Mouse (Mus musculus): ENCODE measurements around the gene Fmo2. TPM values are rescaled to one million over a fixed set of nuclear protein-coding genes. Genes with fewer than 3 reads are reported as not detected.

Gene Fmo2
- polyA plus RNA-seq, 1 experiment = not detected

- WGBS = 83% methylated on average over 5 of the region's 5 CpGs
- H3K27ac ChIP-seq (ENCODE audit: insufficient read depth, low read depth, low read length) = no peak overlapping the region
- H3K4me3 ChIP-seq (ENCODE audit: insufficient read depth, low read depth, low read length) = no peak overlapping the region
- H3K4me1 ChIP-seq (ENCODE audit: control insufficient read depth, insufficient read depth, low read length) = peaks cover 5% of the 10 kb centered on the region
- TF ChIP-seq POLR2A (IDR thresholded peaks at IDR 0.05; ENCODE audit: insufficient read depth, low read depth, low read length) = no peak
- TF ChIP-seq CTCF (IDR thresholded peaks at IDR 0.05; ENCODE audit: insufficient read depth, low read depth, low read length) = no peak
Measured at GRCm38 (mm10) chr1:162834342-162834741, 64.2 kb downstream of the Fmo2 start.

GRCm38 (mm10) chr1:162832574-162832953, 66.0 kb downstream of the Fmo2 start:
- TF ChIP-seq POLR2A (IDR thresholded peaks at IDR 0.05; ENCODE audit: insufficient read depth, low read depth, low read length) = no peak
- TF ChIP-seq CTCF (IDR thresholded peaks at IDR 0.05; ENCODE audit: insufficient read depth, low read depth, low read length) = no peak
- WGBS = 34% methylated on average over 5 of the region's 5 CpGs
- Histone ChIP-seq H3K4me1 (ENCODE audit: control insufficient read depth, insufficient read depth, low read length) (peaks cover 5% of the 10 kb centered on the region), H3K4me3 (ENCODE audit: insufficient read depth, low read depth, low read length) (no peak overlapping the region), H3K27ac (ENCODE audit: insufficient read depth, low read depth, low read length) (no peak overlapping the region)

GRCm38 (mm10) chr1:162831838-162832573, 66.5 kb downstream of the Fmo2 start:
- no peak for TF ChIP-seq POLR2A (IDR thresholded peaks at IDR 0.05; ENCODE audit: insufficient read depth, low read depth, low read length)
- TF ChIP-seq CTCF (IDR thresholded peaks at IDR 0.05; ENCODE audit: insufficient read depth, low read depth, low read length) = no peak
- H3K4me3 ChIP-seq (ENCODE audit: insufficient read depth, low read depth, low read length) = no peak overlapping the region
- H3K4me1 ChIP-seq (ENCODE audit: control insufficient read depth, insufficient read depth, low read length) = peaks cover 5% of the 10 kb centered on the region
- no peak overlapping the region for H3K27ac ChIP-seq (ENCODE audit: insufficient read depth, low read depth, low read length)
- WGBS = 9% methylated on average over 5 of the region's 5 CpGs

Other genes with a start within 250 kb of the Fmo2 start
- not detected in 2 replicates for gene Myocos, start 240.5 kb downstream of the Fmo2 start, polyA plus RNA-seq (2012; ENCODE audit: insufficient read depth, insufficient read length, low replicate concordance, missing spikeins)
- gene Prrc2c, start 158.2 kb downstream of the Fmo2 start, polyA plus RNA-seq (2012; ENCODE audit: insufficient read depth, insufficient read length, low replicate concordance, missing spikeins) = 168 and 641 TPM in 2 replicates
- gene Fmo4, start 84.8 kb downstream of the Fmo2 start, polyA plus RNA-seq (2012; ENCODE audit: insufficient read depth, insufficient read length, low replicate concordance, missing spikeins) = not detected in 2 replicates
- not detected in 2 replicates for gene Fmo1, start 32.1 kb downstream of the Fmo2 start, polyA plus RNA-seq (2012; ENCODE audit: insufficient read depth, insufficient read length, low replicate concordance, missing spikeins)
- not detected in 2 replicates for gene Fmo6, start 38.8 kb upstream of the Fmo2 start, polyA plus RNA-seq (2012; ENCODE audit: insufficient read depth, insufficient read length, low replicate concordance, missing spikeins)
- not detected in 2 replicates for gene Fmo3, start 85.8 kb upstream of the Fmo2 start, polyA plus RNA-seq (2012; ENCODE audit: insufficient read depth, insufficient read length, low replicate concordance, missing spikeins)
- not detected in 2 replicates for gene Mroh9, start 186.9 kb upstream of the Fmo2 start, polyA plus RNA-seq (2012; ENCODE audit: insufficient read depth, insufficient read length, low replicate concordance, missing spikeins)